Mouse (Mus musculus) A20 (cell line): ENCODE measurements around the gene Olfr1395.

ENCODE experiments used
- DNase-seq: peaks from one replicate; pipeline ENCODE4 v3.0.0-alpha.2; 2011; ENCODE audit warnings: low read depth, low spot score

Olfr1395 gene

GRCm38 (mm10) chr11:49141974-49142373 is at the start of gene Olfr1395:
Olfr1395 (plus strand) TSS chr11:49142274.
- no peak for DNase-seq

DNA sequence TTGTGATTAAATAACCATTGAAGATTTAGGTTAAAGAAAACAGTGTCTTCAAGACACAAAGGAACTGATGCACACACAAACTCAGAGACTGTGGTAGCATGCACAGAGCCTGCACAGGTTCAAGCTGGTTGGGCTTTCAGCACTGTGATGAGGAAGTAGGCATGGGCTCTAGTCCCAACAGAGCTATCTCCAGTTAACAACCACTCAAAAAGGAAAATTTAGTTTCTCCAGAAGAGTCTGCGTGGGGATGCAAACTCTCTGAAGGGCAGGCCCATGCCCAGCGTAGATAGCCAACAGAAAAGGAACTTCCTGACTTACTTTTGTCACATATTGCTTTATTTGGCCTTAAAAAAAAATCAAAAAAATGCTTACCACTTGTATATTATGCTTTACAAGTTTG is 49.3 kb upstream of the Olfr1395 start:
- no peak for DNase-seq

DNA sequence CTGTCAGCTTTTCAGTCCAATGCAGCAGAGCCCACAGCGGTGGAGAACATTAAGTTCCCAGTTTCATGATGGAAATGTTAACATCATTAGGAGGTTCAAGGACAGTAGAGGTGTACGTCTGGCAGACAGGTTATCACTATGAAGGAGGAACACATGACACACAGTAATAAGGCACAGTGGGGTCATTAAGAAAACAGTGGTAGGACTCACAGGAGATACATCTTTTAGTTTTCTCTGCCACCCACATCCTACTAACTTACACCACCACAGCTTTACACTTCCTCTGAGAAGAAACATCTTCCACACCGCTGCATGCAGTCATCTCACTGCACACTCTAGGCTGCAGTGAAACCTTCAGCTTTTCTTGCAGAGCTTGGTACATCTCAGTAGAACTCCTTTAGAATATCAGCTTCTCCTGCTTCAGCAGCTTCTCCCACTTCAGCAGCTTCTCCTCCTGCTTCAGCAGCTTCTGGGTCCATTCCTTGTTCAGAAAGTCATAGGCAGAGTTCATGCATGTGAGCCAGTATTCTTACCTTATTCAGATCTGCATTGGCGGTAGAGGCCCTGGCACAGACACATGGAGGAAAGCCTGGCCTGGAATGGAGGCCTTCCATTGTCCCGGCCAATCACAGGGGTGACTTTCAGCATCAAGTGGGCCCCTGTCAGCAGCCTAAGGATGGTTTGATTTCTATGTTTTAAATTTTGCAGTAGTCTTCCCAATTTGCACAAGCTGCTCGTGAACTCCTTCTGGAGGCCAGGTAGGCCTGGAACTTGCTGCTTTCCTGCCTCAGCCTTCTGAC is 48.0 kb upstream of the Olfr1395 start:
- no peak for DNase-seq

DNA sequence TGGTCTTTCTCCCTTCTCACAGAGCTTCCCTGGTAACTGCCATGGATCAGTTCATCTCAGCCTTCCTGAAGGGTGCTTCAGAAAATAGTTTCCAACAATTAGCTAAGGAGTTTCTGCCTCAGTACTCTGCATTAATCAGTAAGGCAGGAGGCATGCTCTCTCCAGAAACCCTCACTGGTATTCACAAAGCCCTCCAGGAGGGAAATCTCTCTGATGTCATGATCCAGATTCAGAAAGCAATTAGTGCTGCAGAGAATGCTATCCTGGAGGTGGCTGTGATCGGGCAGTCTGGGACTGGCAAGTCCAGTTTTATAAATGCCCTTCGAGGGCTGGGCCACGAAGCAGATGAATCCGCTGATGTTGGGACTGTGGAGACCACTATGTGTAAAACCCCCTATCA is 46.7 kb upstream of the Olfr1395 start:
- no peak for DNase-seq

GRCm38 (mm10) chr11:49100409-49100808 is 41.7 kb upstream of the Olfr1395 start:
- peak; percentile 60 for DNase-seq

DNA sequence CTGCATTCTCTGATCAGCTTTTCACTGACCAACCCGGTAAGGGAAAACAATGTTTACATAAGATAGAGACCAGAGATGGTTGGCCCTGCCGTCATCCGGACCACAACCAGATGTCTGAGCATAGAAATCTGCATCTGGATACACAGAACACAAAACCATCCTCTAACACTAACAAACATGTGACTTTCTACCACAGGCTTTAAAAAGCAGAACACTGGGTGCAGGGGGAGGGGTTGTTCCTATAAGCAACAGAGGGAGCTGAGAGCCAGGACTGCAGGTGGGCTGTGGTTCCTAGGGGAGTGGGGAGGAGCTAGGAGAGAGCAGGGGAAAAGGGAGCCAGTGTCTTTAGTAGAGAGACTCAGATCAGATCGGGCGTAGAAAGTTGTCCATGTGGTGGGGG is 40.6 kb upstream of the Olfr1395 start:
- DNase-seq, result no peak

DNA sequence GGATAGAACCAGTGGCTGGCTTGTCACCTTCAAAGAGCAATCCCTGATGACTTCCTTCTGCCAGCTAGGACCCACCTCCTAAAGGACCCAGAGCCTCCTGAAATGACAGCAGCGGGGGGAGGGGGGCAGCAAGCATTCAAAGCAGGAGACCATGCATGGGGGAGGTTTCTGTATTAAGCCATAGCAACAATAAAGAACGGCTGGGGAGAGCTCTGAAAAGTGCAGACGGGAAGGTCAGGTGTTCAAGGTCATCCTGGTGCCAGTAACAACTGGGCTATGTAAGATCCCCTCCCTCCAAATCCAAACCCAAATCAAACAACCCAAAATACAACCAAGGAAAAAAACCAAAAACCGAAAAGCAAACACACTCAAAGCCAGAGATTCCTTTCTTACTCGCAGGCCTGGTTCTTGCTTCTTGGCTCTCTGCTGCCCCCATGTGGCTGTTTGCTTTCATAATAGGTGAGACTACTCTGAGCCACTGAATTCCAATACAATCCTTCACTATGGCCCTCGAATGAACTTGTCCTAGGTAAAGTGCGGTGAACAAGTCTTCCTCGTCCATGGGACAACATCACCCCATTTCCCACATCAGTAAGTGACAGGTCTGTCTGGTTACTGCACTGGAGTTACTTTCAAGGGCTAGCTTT is 38.9 kb upstream of the Olfr1395 start:
- DNase-seq, result peak; percentile 79

DNA sequence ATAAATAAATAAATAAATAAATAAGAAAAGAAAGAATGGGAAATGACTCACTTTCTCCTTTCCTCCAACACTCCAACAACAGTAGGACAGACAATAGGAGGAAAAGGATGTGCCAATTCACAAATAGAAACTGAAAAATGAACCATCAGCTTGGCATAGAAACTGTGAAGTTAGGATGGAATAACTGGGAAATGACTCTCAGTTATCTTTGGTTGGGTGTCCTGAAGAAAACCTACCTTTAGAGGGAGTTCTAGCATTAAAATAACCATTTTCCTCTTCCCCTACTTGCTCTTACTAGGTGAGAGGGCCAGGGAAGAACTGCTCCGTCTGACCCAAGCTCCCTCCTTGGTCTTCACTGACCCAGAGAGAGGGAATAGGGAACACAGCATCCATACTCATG is 36.3 kb upstream of the Olfr1395 start:
- no peak for DNase-seq

- no peak for DNase-seq
Observed at GRCm38 (mm10) chr11:49107650-49108537, 34.2 kb upstream of the Olfr1395 start.

DNA sequence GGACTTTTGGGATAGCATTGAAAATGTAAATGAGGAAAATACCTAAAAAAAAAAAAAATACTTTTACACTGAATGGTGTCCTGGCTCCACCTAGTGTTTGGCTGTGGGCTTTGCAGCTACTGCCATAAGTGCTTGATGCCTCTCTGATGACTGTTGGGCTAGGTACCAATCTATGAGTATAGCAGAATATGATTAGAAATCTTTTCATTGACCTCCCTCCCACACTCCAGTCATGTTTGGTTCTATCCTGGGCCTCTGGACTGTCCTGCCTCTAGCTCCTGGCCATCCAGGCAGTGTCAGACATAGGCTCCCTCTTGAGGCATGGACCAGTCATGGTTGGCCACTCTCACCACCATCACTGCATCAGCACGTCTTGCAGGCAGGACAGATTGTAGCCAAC is 33.2 kb upstream of the Olfr1395 start:
- DNase-seq, result peak; percentile 50

DNA sequence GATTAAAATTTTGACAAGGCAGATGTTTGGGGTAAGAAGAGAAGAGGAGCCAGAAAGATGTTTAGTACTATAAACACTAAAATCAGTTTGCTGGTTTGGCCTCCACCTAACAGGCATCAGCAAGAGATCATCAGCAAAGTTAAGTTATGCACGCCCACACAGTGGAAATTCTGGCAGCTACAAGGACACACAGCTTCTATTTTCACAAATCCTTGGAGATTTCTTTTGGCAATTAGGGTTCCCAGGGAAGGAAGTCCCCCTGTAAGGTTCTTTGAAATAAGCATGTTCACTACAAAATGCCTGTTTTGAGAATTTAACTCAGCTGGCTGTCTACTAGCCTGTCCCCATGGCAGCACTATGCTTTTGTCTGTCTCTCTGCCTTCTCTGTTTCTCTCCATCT is 31.1 kb upstream of the Olfr1395 start:
- no peak for DNase-seq

DNA sequence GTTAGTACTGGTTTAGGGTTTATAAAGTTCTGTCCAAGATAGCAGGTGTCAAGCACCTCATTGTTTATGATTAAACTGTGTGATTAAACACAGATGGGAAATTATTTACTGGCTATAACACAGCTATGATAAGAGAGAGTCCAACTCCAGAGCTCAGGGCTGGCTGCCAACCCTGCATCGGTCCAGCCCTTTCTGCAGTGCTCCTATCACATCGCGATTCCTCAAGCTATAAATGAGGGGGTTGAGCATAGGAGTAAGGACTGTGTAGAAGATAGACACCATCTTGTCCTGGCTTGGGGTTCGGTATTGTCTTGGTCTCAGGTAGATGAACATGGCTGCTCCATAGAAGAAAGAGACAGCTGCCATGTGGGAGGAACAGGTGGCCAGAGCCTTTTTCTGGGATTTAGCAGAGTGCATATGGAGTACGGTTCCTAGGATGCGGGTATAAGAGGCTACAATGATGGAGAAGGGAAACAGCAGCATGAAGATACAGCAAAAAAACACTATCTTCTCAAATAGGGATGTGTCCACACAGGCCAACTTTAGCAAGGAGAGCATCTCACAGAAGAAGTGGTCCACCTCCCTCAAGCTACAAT is 29.4 kb upstream of the Olfr1395 start:
- DNase-seq, result no peak

DNA sequence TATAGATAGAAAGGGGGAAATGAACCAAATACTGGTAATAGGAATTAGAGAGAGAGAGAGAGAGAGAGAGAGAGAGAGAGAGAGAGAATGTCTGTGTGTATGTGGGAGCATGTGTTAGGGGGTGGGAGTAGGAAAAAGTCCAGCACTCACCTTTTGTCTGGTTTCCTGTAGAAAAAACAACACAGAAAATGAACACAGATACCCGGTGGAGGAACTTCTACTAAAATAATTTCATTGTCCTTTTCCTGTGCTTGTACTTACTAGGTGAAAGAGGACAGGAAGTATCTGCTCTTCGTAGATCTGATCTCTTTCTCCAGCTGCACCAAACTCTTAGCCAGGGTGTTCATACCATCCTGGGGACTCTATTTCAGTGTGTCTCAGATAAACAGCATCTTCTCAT is 27.9 kb upstream of the Olfr1395 start:
- no peak for DNase-seq

GRCm38 (mm10) chr11:49114774-49115173 is 27.3 kb upstream of the Olfr1395 start, which contains the start of gene Olfr1396:
Olfr1396 (minus strand) TSS chr11:49114874.
- no peak for DNase-seq

DNA sequence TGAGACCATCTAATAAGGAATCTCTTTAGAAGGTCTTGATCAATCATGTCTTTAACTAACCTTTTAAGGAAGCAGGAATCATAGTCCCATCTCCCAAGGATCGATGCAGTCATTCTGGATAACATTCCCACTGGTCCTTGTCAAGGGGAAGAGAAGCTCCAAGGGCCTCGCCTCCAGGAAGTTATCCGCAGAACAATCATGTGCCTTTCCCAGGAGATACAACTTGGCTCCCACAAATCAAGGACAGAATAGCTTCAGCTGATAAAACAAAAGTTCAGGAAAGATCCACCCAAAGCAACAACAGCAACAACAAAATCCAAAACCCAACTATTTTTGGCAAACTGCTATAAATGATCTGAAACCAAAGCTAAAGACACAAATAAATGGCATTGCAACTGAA is 22.4 kb upstream of the Olfr1395 start:
- DNase-seq, result no peak

DNA sequence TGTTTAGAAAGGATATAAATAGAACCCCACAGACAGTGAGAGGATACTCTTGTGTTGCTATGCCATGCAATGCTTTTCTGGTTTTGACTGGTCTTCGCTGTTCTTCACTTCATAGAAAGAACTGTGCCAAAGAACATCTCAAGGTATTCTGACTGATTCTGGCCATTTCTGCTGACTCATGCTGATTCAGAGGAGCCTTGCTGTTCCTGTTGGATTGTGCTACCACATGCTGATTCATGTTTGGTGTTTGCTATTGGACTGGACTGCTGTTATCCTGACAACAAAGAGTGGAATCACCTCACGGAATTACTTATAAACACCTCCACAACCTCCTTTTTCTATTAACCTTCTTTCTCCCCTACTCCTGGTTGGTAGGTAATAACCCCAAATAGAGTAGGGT is 17.9 kb upstream of the Olfr1395 start:
- DNase-seq, result no peak

- DNase-seq, result no peak
Observed at GRCm38 (mm10) chr11:49154077-49154476, 12.0 kb downstream of the Olfr1395 start, which contains the start of gene Olfr1394. Olfr1394 (plus strand) TSS chr11:49154377.

- peak; percentile 2 for DNase-seq
Observed at GRCm38 (mm10) chr11:49156821-49157814, 15.0 kb downstream of the Olfr1395 start.

GRCm38 (mm10) chr11:49168839-49169611 is 27.0 kb downstream of the Olfr1395 start:
- DNase-seq, result no peak

DNA sequence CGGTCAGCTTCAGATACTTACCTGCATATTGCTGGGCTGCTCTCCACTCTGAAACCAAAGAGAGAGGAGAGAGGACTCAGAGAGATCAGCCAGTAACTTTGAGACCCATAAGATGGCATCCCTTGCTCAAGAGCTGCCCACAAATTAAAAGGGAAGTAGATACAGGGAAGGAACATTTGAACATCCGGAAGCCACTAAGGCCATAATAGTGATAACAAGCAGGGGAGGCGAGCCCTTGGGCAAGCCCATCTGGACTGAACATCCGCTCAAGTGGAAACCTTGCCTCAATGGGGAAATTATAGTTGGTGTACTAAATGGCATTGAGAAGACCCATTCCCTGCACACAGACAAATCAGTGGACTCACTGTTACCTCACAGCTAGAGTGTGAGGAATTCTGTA is 28.5 kb downstream of the Olfr1395 start:
- no peak for DNase-seq
